Mouse (Mus musculus) liver, embryonic 15.5 days (tissue): ENCODE data around the gene Olfr17. TPM values are rescaled to one million over a fixed set of nuclear protein-coding genes. Genes with fewer than 3 reads are reported as not detected.
"Not testable (repeated sequence)": the region's sequence is repeated elsewhere in the genome, so short reads cannot be mapped to it uniquely, and the experiment has no call there.

Source experiments
- ATAC-seq: fragments of 200-750 bp; cut with Nextera tagmentation; 2 replicates; pipeline ENCODE4 v1.8.0; 2017; ENCODE audit warnings: moderate number of reproducible peaks, mild to moderate bottlenecking, moderate library complexity; ENCODE audit not compliant: insufficient read depth
- H3K27ac ChIP-seq: fragments of 300-500 bp; sonication (generic); replicated peaks from 2 replicates; pipeline ENCODE4 v1.5.1; 2015; ENCODE audit warnings: mild to moderate bottlenecking, inconsistent platforms
- H3K27me3 ChIP-seq: fragments of 300-500 bp; sonication (generic); 2 replicates; pipeline ENCODE4 v1.6.1; 2015; ENCODE audit warnings: mild to moderate bottlenecking, inconsistent platforms
- H3K36me3 ChIP-seq: fragments of 300-500 bp; sonication (generic); replicated peaks from 2 replicates; pipeline ENCODE4 v1.6.1; 2015; ENCODE audit warnings: moderate library complexity, mild to moderate bottlenecking, inconsistent platforms
- H3K4me1 ChIP-seq: fragments of 300-500 bp; sonication (generic); replicated peaks from 2 replicates; pipeline ENCODE4 v1.6.1; 2015; ENCODE audit warnings: inconsistent platforms
- H3K4me2 ChIP-seq: fragments of 300-500 bp; sonication (generic); 2 replicates; pipeline ENCODE4 v1.6.1; 2015; ENCODE audit warnings: moderate library complexity, mild to moderate bottlenecking, inconsistent platforms
- H3K4me3 ChIP-seq: fragments of 300-500 bp; sonication (generic); replicated peaks from 2 replicates; pipeline ENCODE4 v1.5.1; 2015; ENCODE audit warnings: mild to moderate bottlenecking, inconsistent platforms
- H3K9ac ChIP-seq: fragments of 300-500 bp; sonication (generic); 2 replicates; pipeline ENCODE4 v1.6.1; 2015; ENCODE audit warnings: moderate library complexity, mild to moderate bottlenecking, inconsistent platforms
- H3K9me3 ChIP-seq: fragments of 300-500 bp; sonication (generic); replicated peaks from 2 replicates; pipeline ENCODE4 v1.6.1; 2016; ENCODE audit warnings: inconsistent platforms
- WGBS: fragments of 180-500 bp; shearing (Covaris S2); methylation state at CpG from one replicate; pipeline ENCODE4 v1.1.7; 2015; ENCODE audit warnings: mixed read lengths; ENCODE audit not compliant: insufficient replicate concordance; 5-methylcytosine and 5-hydroxymethylcytosine counted together
- polyA plus RNA-seq: library from polyadenylated mRNA; unstranded; fragments of >200 nt; fragmentation: Nextera tagmentation; extraction: Ambion mirVana; gene quantifications from 2 replicates; pipeline ENCODE4 v1.2.1, GENCODE M21; 2015

The Olfr17 gene
- not detected in 2 replicates for polyA plus RNA-seq

DNA sequence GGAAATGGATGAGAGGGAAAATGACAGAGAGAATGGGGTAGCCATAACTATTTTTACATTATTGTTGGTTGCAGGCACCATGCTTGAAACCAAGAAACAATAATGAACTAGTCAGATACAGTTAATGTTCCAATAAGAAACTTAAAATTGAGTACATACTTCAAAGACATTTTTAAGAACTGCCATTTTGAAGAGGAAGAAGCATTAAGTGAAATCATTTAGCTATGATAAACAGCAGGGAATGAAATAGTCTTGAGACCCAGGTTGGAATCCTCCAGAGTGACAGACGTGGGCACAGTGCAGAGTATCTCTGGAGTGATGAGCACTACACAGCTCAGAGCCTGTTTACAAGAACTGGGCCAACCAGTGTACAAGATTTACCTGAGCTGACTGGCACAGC is at the start of gene Olfr17:
Gene Olfr17 (plus strand): TSS at position 301 of the 400 bp plus-strand sequence.
- H3K9ac ChIP-seq: no peak within 1 kb of the TSS
- H3K4me3 ChIP-seq: no peak within 1 kb of the TSS
- ATAC-seq: no peak
- no peaks in the 10 kb centered on the region for H3K27me3 ChIP-seq
- no peaks in the 10 kb centered on the region for H3K4me1 ChIP-seq
- WGBS: 20% methylated on average over 1 of the region's 1 CpGs
- H3K4me2 ChIP-seq: no peak within 1 kb of the TSS
- no peaks in the 10 kb centered on the region for H3K36me3 ChIP-seq
- no peak within 1 kb of the TSS for H3K27ac ChIP-seq
- H3K9me3 ChIP-seq: no peaks in the 10 kb centered on the region

DNA sequence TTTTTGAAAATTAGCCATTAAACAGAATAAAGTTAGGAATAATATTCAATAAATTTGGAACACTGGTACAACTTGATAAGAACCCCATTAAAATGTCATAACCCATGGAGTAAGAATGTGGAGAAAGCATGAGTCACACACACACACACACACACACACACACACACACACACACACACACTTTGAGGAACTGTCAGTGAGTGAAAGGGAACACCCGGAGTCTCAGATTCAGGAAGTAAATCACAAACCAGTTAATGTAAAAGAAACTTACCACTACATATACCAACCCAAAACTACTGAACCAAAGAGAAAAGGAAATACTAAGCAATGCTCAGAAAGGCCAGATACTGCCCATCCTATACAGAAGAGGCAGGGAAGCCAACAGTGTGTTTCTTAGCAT is 48.6 kb upstream of the Olfr17 start:
- 11% methylated on average over 1 of the region's 1 CpGs for WGBS
- Histone ChIP-seq H3K27ac (no peak overlapping the region), H3K36me3 (no peaks in the 10 kb centered on the region), H3K27me3 (no peaks in the 10 kb centered on the region), H3K9me3 (no peaks in the 10 kb centered on the region), H3K9ac (no peak overlapping the region), H3K4me3 (no peak overlapping the region), H3K4me1 (no peaks in the 10 kb centered on the region), H3K4me2 (no peak overlapping the region)
- ATAC-seq: no peak

GRCm38 (mm10) chr7:107045833-107046232 is 47.2 kb upstream of the Olfr17 start:
- ATAC-seq: no peak
- WGBS: 1% methylated on average over 5 of the region's 5 CpGs
- H3K4me3 ChIP-seq: no peak overlapping the region

GRCm38 (mm10) chr7:107047578-107047977 is 45.4 kb upstream of the Olfr17 start:
- WGBS: 20% methylated on average over 3 of the region's 3 CpGs
- Histone ChIP-seq H3K9ac (no peak overlapping the region), H3K4me2 (no peak overlapping the region), H3K4me3 (no peak overlapping the region), H3K36me3 (no peaks in the 10 kb centered on the region), H3K27me3 (no peaks in the 10 kb centered on the region), H3K4me1 (no peaks in the 10 kb centered on the region), H3K27ac (no peak overlapping the region), H3K9me3 (no peaks in the 10 kb centered on the region)
- no peak for ATAC-seq

More at GRCm38 (mm10) chr7:107045833-107046232, 47.2 kb upstream of the Olfr17 start:
- no peak overlapping the region for H3K27ac ChIP-seq
- H3K4me1 ChIP-seq: no peaks in the 10 kb centered on the region
- H3K4me2 ChIP-seq: no peak overlapping the region
- no peaks in the 10 kb centered on the region for H3K9me3 ChIP-seq
- H3K27me3 ChIP-seq: no peaks in the 10 kb centered on the region
- H3K9ac ChIP-seq: no peak overlapping the region
- H3K36me3 ChIP-seq: no peaks in the 10 kb centered on the region

GRCm38 (mm10) chr7:107070681-107071080 is 22.3 kb upstream of the Olfr17 start, which contains the start of gene Olfr714:
Gene Olfr714, plus strand, starts transcription at chr7:107070981.
- ATAC-seq: no peak
- WGBS: 70% methylated on average over 2 of the region's 2 CpGs
- Histone ChIP-seq H3K9me3 (no peaks in the 10 kb centered on the region), H3K4me1 (no peaks in the 10 kb centered on the region), H3K9ac (no peak within 1 kb of the TSS), H3K27me3 (no peaks in the 10 kb centered on the region), H3K36me3 (no peaks in the 10 kb centered on the region), H3K4me3 (no peak within 1 kb of the TSS), H3K27ac (no peak within 1 kb of the TSS), H3K4me2 (no peak within 1 kb of the TSS)

DNA sequence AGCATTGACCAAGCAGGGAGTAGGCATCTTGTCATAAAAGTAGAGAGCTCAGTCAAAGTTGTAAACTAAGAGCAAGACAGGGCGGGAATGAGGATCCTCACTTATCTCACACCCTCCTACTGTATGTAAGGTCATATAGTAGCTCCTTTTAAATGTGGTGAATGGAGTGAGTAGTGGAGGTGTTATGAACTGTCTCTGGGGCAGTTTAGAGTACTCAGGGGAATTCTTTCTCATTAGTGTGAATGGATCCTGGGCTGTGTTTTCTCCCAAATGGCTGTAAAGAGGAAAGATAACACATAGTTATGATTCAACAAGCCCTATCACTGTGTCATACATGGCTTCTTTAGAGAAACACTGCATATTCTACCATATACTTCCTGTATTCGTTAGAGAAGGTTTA is 17.2 kb downstream of the Olfr17 start, which contains the start of gene Olfr715b:
Gene Olfr715b (minus strand): TSS at position 101 of the 400 bp plus-strand sequence.
- WGBS: 62% methylated on average over 2 of the region's 2 CpGs
- H3K9me3 ChIP-seq, H3K9ac ChIP-seq, H3K4me1 ChIP-seq, H3K36me3 ChIP-seq, H3K27ac ChIP-seq, H3K4me2 ChIP-seq, H3K27me3 ChIP-seq, H3K4me3 ChIP-seq, ATAC-seq: not testable (repeated sequence)

GRCm38 (mm10) chr7:107130983-107131382 is 38.0 kb downstream of the Olfr17 start, which contains the start of gene Olfr715:
Gene Olfr715, minus strand, starts transcription at chr7:107131083.
- H3K9me3 ChIP-seq, H3K9ac ChIP-seq, H3K4me3 ChIP-seq, H3K27me3 ChIP-seq, ATAC-seq, H3K36me3 ChIP-seq, H3K4me1 ChIP-seq, H3K27ac ChIP-seq, H3K4me2 ChIP-seq: not testable (repeated sequence)
- WGBS: 42% methylated on average over 3 of the region's 3 CpGs

DNA sequence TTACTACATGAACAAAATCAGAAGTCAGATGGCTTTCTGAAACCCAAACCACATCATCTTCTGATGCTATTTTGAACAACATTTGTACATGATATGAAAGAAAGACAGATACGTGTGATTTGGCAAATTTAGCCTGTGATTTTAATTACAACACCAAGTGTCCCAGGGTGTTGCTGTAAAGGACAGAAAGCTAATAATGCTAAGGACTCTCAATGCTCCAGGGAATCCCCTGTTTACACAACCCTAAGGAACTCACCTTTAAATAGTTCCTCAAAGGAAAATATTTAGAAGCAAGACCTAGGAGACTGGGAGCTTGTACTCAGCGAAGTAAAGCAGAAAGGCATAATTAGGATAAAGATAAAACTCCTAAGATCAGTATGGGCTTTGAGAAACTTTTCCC is 45.0 kb downstream of the Olfr17 start, which contains the start of gene Olfr716:
Gene Olfr716 (plus strand): TSS at position 301 of the 400 bp plus-strand sequence.
- not testable (repeated sequence) for H3K9me3 ChIP-seq, H3K4me1 ChIP-seq, H3K4me2 ChIP-seq, H3K4me3 ChIP-seq, ATAC-seq, H3K9ac ChIP-seq, H3K27ac ChIP-seq, H3K36me3 ChIP-seq, H3K27me3 ChIP-seq
- WGBS: 53% methylated on average over 2 of the region's 2 CpGs

Other genes with a start within 250 kb of the Olfr17 start
- not detected in 2 replicates for gene Olfr703, start 249.9 kb upstream of the Olfr17 start, polyA plus RNA-seq
- not detected in 2 replicates for gene Olfr704, start 230.0 kb upstream of the Olfr17 start, polyA plus RNA-seq
- gene Olfr705, start 216.3 kb upstream of the Olfr17 start, polyA plus RNA-seq: not detected in 2 replicates
- not detected in 2 replicates for gene Olfr706, start 205.1 kb upstream of the Olfr17 start, polyA plus RNA-seq
- not detected in 2 replicates for gene Olfr707, start 192.0 kb upstream of the Olfr17 start, polyA plus RNA-seq
- gene Olfr1532-ps1, start 185.2 kb upstream of the Olfr17 start, polyA plus RNA-seq: not detected in 2 replicates
- gene Olfr709-ps1, start 161.0 kb upstream of the Olfr17 start, polyA plus RNA-seq: not detected in 2 replicates
- gene Olfr710, start 144.9 kb upstream of the Olfr17 start, polyA plus RNA-seq: not detected in 2 replicates
- gene Olfr6, start 129.3 kb upstream of the Olfr17 start, polyA plus RNA-seq: not detected in 2 replicates
- not detected in 2 replicates for gene Olfr711, start 117.8 kb upstream of the Olfr17 start, polyA plus RNA-seq
- not detected in 2 replicates for gene Olfr2, start 87.1 kb upstream of the Olfr17 start, polyA plus RNA-seq
- gene Olfr713, start 62.0 kb upstream of the Olfr17 start, polyA plus RNA-seq: not detected in 2 replicates
- not detected in 2 replicates for gene Olfr714, start 22.2 kb upstream of the Olfr17 start, polyA plus RNA-seq
- gene Olfr715b, start 17.1 kb downstream of the Olfr17 start, polyA plus RNA-seq: not detected in 2 replicates
- gene Olfr715, start 37.9 kb downstream of the Olfr17 start, polyA plus RNA-seq: not detected in 2 replicates
- not detected in 2 replicates for gene Olfr716, start 45.1 kb downstream of the Olfr17 start, polyA plus RNA-seq
- not detected in 2 replicates for gene Nlrp14, start 73.8 kb downstream of the Olfr17 start, polyA plus RNA-seq
- gene Rbmxl2, start 116.2 kb downstream of the Olfr17 start, polyA plus RNA-seq: not detected in 2 replicates